Mouse (Mus musculus) stomach, postnatal 0 days (tissue): ENCODE measurements around the gene Sae1. TPM values are rescaled to one million over a fixed set of nuclear protein-coding genes. Genes with fewer than 3 reads are reported as not detected.

ENCODE experiments used
- ATAC-seq: fragments of 200-750 bp; cut with Nextera tagmentation; 2 replicates; pipeline ENCODE4 v1.8.0; 2017; ENCODE audit not compliant: low FRiP score, low TSS enrichment
- DNase-seq: peaks from one replicate; pipeline ENCODE4 v3.0.0-alpha.2; 2016; ENCODE audit warnings: low spot score
- H3K27ac ChIP-seq: fragments of 300-500 bp; sonication (generic); replicated peaks from 2 replicates; pipeline ENCODE4 v1.5.1; 2014; ENCODE audit warnings: mild to moderate bottlenecking, control low read depth
- H3K27me3 ChIP-seq: fragments of 300-500 bp; sonication (generic); 2 replicates; pipeline ENCODE4 v1.6.1; 2014; ENCODE audit warnings: low read length; ENCODE audit not compliant: control insufficient read depth, insufficient read depth
- H3K36me3 ChIP-seq: fragments of 300-500 bp; sonication (generic); 2 replicates; pipeline ENCODE4 v1.6.1; 2014; ENCODE audit warnings: low read length, mixed read lengths; ENCODE audit not compliant: control insufficient read depth, insufficient read depth
- H3K4me1 ChIP-seq: fragments of 300-500 bp; sonication (generic); replicated peaks from 2 replicates; pipeline ENCODE4 v1.6.1; 2014; ENCODE audit warnings: antibody characterized with exemption; ENCODE audit not compliant: control insufficient read depth, insufficient read depth
- H3K4me2 ChIP-seq: fragments of 300-500 bp; sonication (generic); replicated peaks from 2 replicates; pipeline ENCODE4 v1.6.1; 2014; ENCODE audit warnings: low read depth, mild to moderate bottlenecking, control low read depth, moderate library complexity
- H3K4me3 ChIP-seq: fragments of 300-500 bp; sonication (generic); 2 replicates; pipeline ENCODE4 v1.5.1; 2014; ENCODE audit warnings: low read depth, low read length, control low read depth
- H3K9ac ChIP-seq: fragments of 300-500 bp; sonication (generic); 2 replicates; pipeline ENCODE4 v1.6.1; 2014; ENCODE audit warnings: mild to moderate bottlenecking, low read length, control low read depth, mixed read lengths
- H3K9me3 ChIP-seq: fragments of 300-500 bp; sonication (generic); 2 replicates; pipeline ENCODE4 v1.6.1; 2016; ENCODE audit warnings: low read length; ENCODE audit not compliant: control insufficient read depth
- CTCF ChIP-seq: IDR thresholded peaks from 2 replicates; pipeline ENCODE4 v1.5.1; 2016; ENCODE audit warnings: antibody characterized with exemption, low read depth, mild to moderate bottlenecking, moderate library complexity
- EP300 ChIP-seq: optimal IDR thresholded peaks from 2 replicates; pipeline ENCODE3; 2016; ENCODE audit warnings: antibody characterized with exemption
- WGBS: fragments of 180-500 bp; shearing (Covaris S2); extraction: QIAGEN DNeasy Blood & Tissue Kit; methylation state at CpG from one replicate; pipeline ENCODE4 v1.1.7; 2014; 5-methylcytosine and 5-hydroxymethylcytosine counted together
- polyA plus RNA-seq: library from polyadenylated mRNA; unstranded; fragments of >200 nt; fragmentation: Nextera tagmentation; extraction: Ambion mirVana; gene quantifications from 2 replicates; pipeline ENCODE4 v1.2.1, GENCODE M21; 2015

Gene Sae1
- polyA plus RNA-seq, 1 experiment from 2014 or later = 123 TPM

- 67% methylated on average over 3 of the region's 3 CpGs for WGBS
- H3K9me3 ChIP-seq = no peaks in the 10 kb centered on the region
- no peaks in the 10 kb centered on the region for H3K4me1 ChIP-seq
- no peak for ATAC-seq
- peaks cover 10% of the 10 kb centered on the region; the same call in 1 of the 2 replicates for H3K36me3 ChIP-seq
- H3K27me3 ChIP-seq = no peaks in the 10 kb centered on the region
- H3K9ac ChIP-seq = no peak overlapping the region
- no peak overlapping the region for H3K27ac ChIP-seq
- TF ChIP-seq EP300 = no peak
- TF ChIP-seq CTCF = no peak
- H3K4me3 ChIP-seq = no peak overlapping the region
- H3K4me2 ChIP-seq = no peak overlapping the region
- DNase-seq = no peak
These were observed 58.5 kb downstream of the Sae1 start for GRCm38 (mm10) chr7:16329146-16329545.

GRCm38 (mm10) chr7:16326607-16326971, 61.0 kb downstream of the Sae1 start:
- Histone ChIP-seq H3K9ac (no peak overlapping the region), H3K4me3 (no peak overlapping the region), H3K36me3 (peaks cover 10% of the 10 kb centered on the region; the same call in 1 of the 2 replicates), H3K27ac (no peak overlapping the region), H3K4me2 (no peak overlapping the region), H3K9me3 (no peaks in the 10 kb centered on the region), H3K27me3 (no peaks in the 10 kb centered on the region), H3K4me1 (no peaks in the 10 kb centered on the region)
- WGBS = 98% methylated on average over 2 of the region's 2 CpGs
- DNase-seq (no peak), ATAC-seq (0 out of 2 replicates have a peak, but pooled peaks have one; percentile 6)
- TF ChIP-seq CTCF = no peak
- TF ChIP-seq EP300 = no peak

DNA sequence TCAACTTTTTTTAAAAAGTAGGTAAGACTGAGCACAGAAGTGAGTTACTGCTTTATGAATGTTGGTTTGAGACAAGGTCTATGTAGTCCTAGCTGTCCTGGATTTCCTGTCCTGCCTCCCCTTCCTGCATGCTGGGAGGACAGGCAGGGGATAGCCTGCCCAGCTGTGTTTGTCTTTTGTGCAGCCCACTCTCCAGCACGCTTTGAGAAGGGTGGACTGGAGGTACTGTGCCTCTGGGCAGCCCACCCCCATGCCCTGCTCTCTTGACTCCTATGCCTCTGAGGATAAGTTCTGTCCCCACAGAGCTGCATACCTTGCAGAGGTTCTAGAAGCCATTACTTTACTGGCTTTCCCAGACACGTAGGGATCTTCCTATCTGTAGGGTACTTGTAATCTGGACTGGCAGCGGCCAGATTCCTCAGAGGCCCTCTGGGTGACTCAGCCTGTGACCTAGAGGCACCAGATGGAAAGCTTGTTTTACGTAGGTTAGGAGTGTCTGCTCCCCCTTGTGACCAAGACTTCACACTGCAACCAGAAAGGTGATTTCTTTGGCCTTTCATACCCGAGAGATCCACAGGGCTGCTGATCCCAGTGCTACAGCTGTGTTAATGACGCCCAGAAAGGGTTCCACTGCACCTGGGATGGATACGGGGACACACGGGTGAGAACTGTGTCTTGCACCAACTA, 61.5 kb downstream of the Sae1 start:
- ATAC-seq (peak; percentile 82), DNase-seq (peak; percentile 73)
- TF ChIP-seq CTCF = peak; percentile 86
- no peak for TF ChIP-seq EP300
- no peaks in the 10 kb centered on the region for H3K9me3 ChIP-seq
- H3K4me3 ChIP-seq = no peak overlapping the region
- no peaks in the 10 kb centered on the region for H3K27me3 ChIP-seq
- 17% methylated on average over 8 of the region's 8 CpGs for WGBS
- peak overlapping the region; percentile 37 for H3K27ac ChIP-seq
- H3K36me3 ChIP-seq = peaks cover 10% of the 10 kb centered on the region; the same call in 1 of the 2 replicates
- H3K9ac ChIP-seq = no peak overlapping the region
- H3K4me2 ChIP-seq = no peak overlapping the region
- no peaks in the 10 kb centered on the region for H3K4me1 ChIP-seq

DNA sequence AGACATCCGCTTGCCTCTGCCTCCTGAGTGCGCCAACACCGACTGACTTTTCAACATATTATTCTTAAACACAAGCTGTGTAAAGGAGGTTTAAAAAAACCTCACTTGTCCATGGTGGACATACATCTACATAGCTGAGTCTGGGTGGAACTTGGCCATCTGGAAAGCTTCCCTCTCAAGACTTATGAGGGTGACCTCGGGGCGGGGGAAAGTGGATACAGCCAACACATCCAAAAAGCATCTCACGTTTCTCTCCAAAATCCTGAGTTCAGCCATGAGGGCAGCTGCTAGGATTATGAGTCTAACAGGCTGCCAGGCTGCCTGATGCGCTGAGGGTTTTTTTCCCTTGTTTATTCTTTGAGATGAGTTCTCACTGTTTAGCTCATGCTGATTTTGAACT, 62.9 kb downstream of the Sae1 start:
- Histone ChIP-seq H3K27ac (no peak overlapping the region), H3K27me3 (no peaks in the 10 kb centered on the region), H3K9ac (no peak overlapping the region), H3K36me3 (0 out of 2 replicates have a peak, but pooled peaks cover 7% of the 10 kb centered on the region), H3K4me2 (no peak overlapping the region), H3K4me3 (no peak overlapping the region), H3K9me3 (no peaks in the 10 kb centered on the region), H3K4me1 (no peaks in the 10 kb centered on the region)
- WGBS = 60% methylated on average over 7 of the region's 7 CpGs
- TF ChIP-seq EP300 (no peak), CTCF (no peak)
- DNase-seq (no peak), ATAC-seq (no peak)

DNA sequence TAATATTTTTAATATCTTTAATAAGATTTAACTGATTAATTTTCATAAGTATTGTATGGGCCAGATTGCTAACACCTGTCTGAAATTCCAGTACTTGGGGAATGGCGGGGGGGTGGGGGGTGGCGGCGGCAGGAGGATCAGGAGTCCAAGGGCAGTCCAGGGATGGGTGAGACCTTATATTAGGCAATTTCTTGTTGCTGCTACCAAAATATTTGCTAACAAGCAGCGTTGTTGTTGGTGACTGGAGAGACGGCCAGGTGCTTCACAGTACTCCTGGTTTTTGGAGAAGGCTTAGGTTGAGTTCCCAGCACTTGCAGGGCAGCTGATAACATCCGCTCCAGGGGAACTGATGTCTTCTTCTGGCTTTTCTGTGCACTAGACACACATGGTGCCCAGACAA, 67.1 kb downstream of the Sae1 start:
- Histone ChIP-seq H3K4me3 (no peak overlapping the region), H3K36me3 (peaks cover 3% of the 10 kb centered on the region; the same call in 1 of the 2 replicates), H3K27me3 (no peaks in the 10 kb centered on the region), H3K4me2 (no peak overlapping the region), H3K27ac (no peak overlapping the region), H3K9me3 (no peaks in the 10 kb centered on the region), H3K9ac (no peak overlapping the region), H3K4me1 (no peaks in the 10 kb centered on the region)
- WGBS = 86% methylated on average over 6 of the region's 6 CpGs
- no peak for ATAC-seq
- no peak for TF ChIP-seq CTCF
- no peak for TF ChIP-seq EP300
- DNase-seq = no peak

GRCm38 (mm10) chr7:16319216-16319615, 68.4 kb downstream of the Sae1 start:
- Histone ChIP-seq H3K9me3 (no peaks in the 10 kb centered on the region), H3K9ac (no peak overlapping the region), H3K4me3 (no peak overlapping the region), H3K27ac (no peak overlapping the region), H3K36me3 (peaks cover 3% of the 10 kb centered on the region; the same call in 1 of the 2 replicates), H3K27me3 (no peaks in the 10 kb centered on the region), H3K4me1 (0 out of 2 replicates have a peak, but pooled peaks cover under 1% of the 10 kb centered on the region), H3K4me2 (no peak overlapping the region)
- WGBS = 90% methylated on average over 4 of the region's 4 CpGs
- TF ChIP-seq EP300 (no peak), CTCF (no peak)
- ATAC-seq = no peak
- no peak for DNase-seq
